Comparison of ENCODE assay signal across 14 mouse cellular contexts in genomic region chr17:6037507-6037906, GRCm38 (mm10).
"Had no signal": no experiment of that assay in that cellular context is flagged by ENCODE, and none has a peak within 500 bp of the region (broad histone marks: within the 10 kb centered on the region; RNA-seq: fewer than 3 reads in every experiment).

No protein-coding gene starts in this region.

- H3K4me3 ChIP-seq: left cerebral cortex, adult 2 months; limb, embryonic 15.5 days; liver, embryonic 12.5 days; lung, embryonic 15.5 days; megakaryocyte, embryonic 14.5 days; midbrain, embryonic 15.5 days; neural tube, embryonic 12.5 days had no signal

- H3K9me3 ChIP-seq: limb, embryonic 15.5 days; liver, embryonic 12.5 days; lung, embryonic 15.5 days; megakaryocyte, embryonic 14.5 days; midbrain, embryonic 15.5 days; neural tube, embryonic 12.5 days had no signal

- ATAC-seq: liver, embryonic 12.5 days; midbrain, embryonic 15.5 days had no signal

- H3K36me3 ChIP-seq: lung, embryonic 15.5 days; midbrain, embryonic 15.5 days had no signal

- H3K4me2 ChIP-seq: limb, embryonic 15.5 days; liver, embryonic 12.5 days; lung, embryonic 15.5 days; midbrain, embryonic 11.5 days; midbrain, embryonic 15.5 days; neural tube, embryonic 12.5 days had no signal

- H3K27me3 ChIP-seq: limb, embryonic 15.5 days; liver, embryonic 12.5 days; lung, embryonic 15.5 days; midbrain, embryonic 15.5 days; neural tube, embryonic 12.5 days had no signal

- DNase-seq: kidney, adult 9 months; kidney, postnatal 10 days; right cerebral cortex, postnatal 4 days; spleen, adult 18-20 months; thymus, adult 2 months; thymus, postnatal 25 days had no signal

- H3K4me1 ChIP-seq: limb, embryonic 15.5 days; liver, embryonic 12.5 days; lung, embryonic 15.5 days; midbrain, embryonic 15.5 days; neural tube, embryonic 12.5 days had no signal

- H3K27ac ChIP-seq: left cerebral cortex, adult 2 months; limb, embryonic 15.5 days; liver, embryonic 12.5 days; lung, embryonic 15.5 days; midbrain, embryonic 15.5 days; neural tube, embryonic 12.5 days had no signal

- H3K9ac ChIP-seq: limb, embryonic 15.5 days; liver, embryonic 12.5 days; lung, embryonic 15.5 days; midbrain, embryonic 15.5 days; neural tube, embryonic 12.5 days had no signal
